Comparison of ENCODE assay signal across 8 mouse cellular contexts in genomic region chr12:98258845-98259517, GRCm38 (mm10). TPM values are rescaled to one million over a fixed set of nuclear protein-coding genes. Genes with fewer than 3 reads are reported as not detected.
DNase-seq lines count a peak whose midpoint lies in the region; ATAC-seq and TF ChIP-seq lines count a peak whose summit lies in the region.

TSS of gene Galc (minus strand) at chr12:98259459.

- no peaks in the 10 kb centered on the region for H3K36me3 ChIP-seq in CH12.LX (replicated peaks in 1 of 2; ENCODE audit: control insufficient read depth in 1 of 2, insufficient read depth in 1 of 2, low read length in 1 of 2)
- H3K36me3 ChIP-seq in forebrain, embryonic 12.5 days (replicated peaks), result no peaks in the 10 kb centered on the region
- H3K36me3 ChIP-seq in heart, embryonic 16.5 days (ENCODE audit: control insufficient read depth, insufficient read depth), result no peaks in the 10 kb centered on the region
- no peaks in the 10 kb centered on the region for H3K36me3 ChIP-seq in liver, embryonic 13.5 days
- no peaks in the 10 kb centered on the region for H3K36me3 ChIP-seq in stomach, embryonic 14.5 days (ENCODE audit: control insufficient read depth, insufficient read depth, low read length)

- H3K4me3 ChIP-seq in CH12.LX (replicated peaks in 1 of 3; ENCODE audit: low read depth in 2 of 3, low read length in 2 of 3, poor library complexity in 1 of 3), result peak within 1 kb of the TSS; percentile 78 to 99 (median 88)
- peak within 1 kb of the TSS; percentile 73 for H3K4me3 ChIP-seq in forebrain, embryonic 12.5 days (replicated peaks)
- peak within 1 kb of the TSS; percentile 96 for H3K4me3 ChIP-seq in heart, embryonic 16.5 days (ENCODE audit: low read length)
- peak within 1 kb of the TSS; percentile 73 for H3K4me3 ChIP-seq in liver, embryonic 13.5 days (replicated peaks)
- peak within 1 kb of the TSS; percentile 71 for H3K4me3 ChIP-seq in stomach, embryonic 14.5 days (ENCODE audit: low read depth, low read length)

- peak within 1 kb of the TSS; percentile 94 for H3K9ac ChIP-seq in CH12.LX (ENCODE audit: insufficient read depth, low read depth)
- H3K9ac ChIP-seq in forebrain, embryonic 12.5 days, result peak within 1 kb of the TSS; percentile 85
- H3K9ac ChIP-seq in heart, embryonic 16.5 days (ENCODE audit: low read length), result peak within 1 kb of the TSS; percentile 99
- H3K9ac ChIP-seq in liver, embryonic 13.5 days, result peak within 1 kb of the TSS; percentile 81
- H3K9ac ChIP-seq in stomach, embryonic 14.5 days (replicated peaks; ENCODE audit: low read depth, low read length), result peak within 1 kb of the TSS; percentile 82

- no peaks in the 10 kb centered on the region for H3K27me3 ChIP-seq in CH12.LX (replicated peaks)
- no peaks in the 10 kb centered on the region for H3K27me3 ChIP-seq in forebrain, embryonic 12.5 days
- H3K27me3 ChIP-seq in heart, embryonic 16.5 days (ENCODE audit: control insufficient read depth, insufficient read depth, low read length), result no peaks in the 10 kb centered on the region
- H3K27me3 ChIP-seq in liver, embryonic 13.5 days, result no peaks in the 10 kb centered on the region
- H3K27me3 ChIP-seq in stomach, embryonic 14.5 days (ENCODE audit: control insufficient read depth, insufficient read depth, low read length), result no peaks in the 10 kb centered on the region

- H3K79me2 ChIP-seq in CH12.LX (replicated peaks; ENCODE audit: control insufficient read depth, extremely low read depth, insufficient read depth, poor library complexity, severe bottlenecking), result 0 out of 2 replicates have a peak, but pooled peaks cover 2% of the 10 kb centered on the region

- no peaks in the 10 kb centered on the region for H3K9me3 ChIP-seq in CH12.LX (replicated peaks; ENCODE audit: low read length)
- H3K9me3 ChIP-seq in forebrain, embryonic 12.5 days, result no peaks in the 10 kb centered on the region
- no peaks in the 10 kb centered on the region for H3K9me3 ChIP-seq in heart, embryonic 16.5 days (replicated peaks; ENCODE audit: control insufficient read depth, low read length)
- H3K9me3 ChIP-seq in liver, embryonic 13.5 days (replicated peaks), result no peaks in the 10 kb centered on the region
- H3K9me3 ChIP-seq in stomach, embryonic 14.5 days (ENCODE audit: control insufficient read depth, low read depth, low read length), result no peaks in the 10 kb centered on the region

- peaks cover 10 to 36% of the 10 kb centered on the region in 2 experiments for H3K4me1 ChIP-seq in CH12.LX (ENCODE audit: control insufficient read depth in 1 of 2, insufficient read depth in 2 of 2)
- H3K4me1 ChIP-seq in forebrain, embryonic 12.5 days, result peaks cover 9% of the 10 kb centered on the region; the same call in 1 of the 2 replicates
- peaks cover 8% of the 10 kb centered on the region for H3K4me1 ChIP-seq in heart, embryonic 16.5 days (ENCODE audit: control insufficient read depth, insufficient read depth, low read length)
- H3K4me1 ChIP-seq in liver, embryonic 13.5 days (replicated peaks), result peaks cover 9% of the 10 kb centered on the region; the same call in 1 of the 2 replicates
- no peaks in the 10 kb centered on the region for H3K4me1 ChIP-seq in stomach, embryonic 14.5 days (ENCODE audit: control insufficient read depth, insufficient read depth, low read length)

- no peak for TF ChIP-seq CTCF in CH12.LX (conservative IDR thresholded peaks at IDR 0.05 in 1 of 2, IDR thresholded peaks at IDR 0.05 in 1 of 2; ENCODE audit: low read depth in 2 of 2, low read length in 2 of 2)

- TF ChIP-seq POLR2A in CH12.LX (IDR thresholded peaks at IDR 0.05; ENCODE audit: low read depth, low read length), result peak; percentile 75

- TF ChIP-seq EP300 in CH12.LX (IDR thresholded peaks at IDR 0.05; ENCODE audit: low read length), result no peak

- dilution Hi-C loops in CH12.LX (cut with MboI; ENCODE audit: extremely low pct_ligation_motif_present, extremely low pct_unique_long_range_greater_than_20kb, low sequenced_read_pairs), result no loop called here

- WGBS in forebrain, embryonic 12.5 days, result under 1% methylated on average over 76 of the region's 76 CpGs
- 0% methylated on average over 76 of the region's 76 CpGs for WGBS in heart, embryonic 16.5 days
- WGBS in liver, embryonic 13.5 days (ENCODE audit: insufficient replicate concordance), result under 1% methylated on average over 61 of the region's 76 CpGs
- under 1% methylated on average over 76 of the region's 76 CpGs for WGBS in stomach, embryonic 14.5 days

- in situ Hi-C loops in CH12.LX (cut with MboI; ENCODE audit: low pct_ligation_motif_present, low pct_unique_long_range_greater_than_20kb, low sequenced_read_pairs), result no loop called here

- H3K4me2 ChIP-seq in CH12.LX (ENCODE audit: insufficient read depth, low read depth, poor library complexity, severe bottlenecking), result peak within 1 kb of the TSS; percentile 80
- peak within 1 kb of the TSS; percentile 66 for H3K4me2 ChIP-seq in forebrain, embryonic 12.5 days
- peak within 1 kb of the TSS; percentile 72 for H3K4me2 ChIP-seq in heart, embryonic 16.5 days (ENCODE audit: low read depth, low read length)
- H3K4me2 ChIP-seq in liver, embryonic 13.5 days, result peak within 1 kb of the TSS; percentile 81
- H3K4me2 ChIP-seq in stomach, embryonic 14.5 days (replicated peaks; ENCODE audit: low read depth, low read length), result peak within 1 kb of the TSS; percentile 57

- TF ChIP-seq RAD21 in CH12.LX (IDR thresholded peaks at IDR 0.05; ENCODE audit: low read depth, low read length), result no peak

- peak within 1 kb of the TSS; percentile 73 for H3K27ac ChIP-seq in CH12.LX (ENCODE audit: insufficient read depth, low read depth)
- H3K27ac ChIP-seq in forebrain, embryonic 12.5 days, result peak within 1 kb of the TSS; percentile 96
- peak within 1 kb of the TSS; percentile 97 for H3K27ac ChIP-seq in heart, embryonic 16.5 days (ENCODE audit: low read length)
- peak within 1 kb of the TSS; percentile 72 for H3K27ac ChIP-seq in liver, embryonic 13.5 days
- peak within 1 kb of the TSS; percentile 84 for H3K27ac ChIP-seq in stomach, embryonic 14.5 days (ENCODE audit: low read length)

- peak; percentile 95 for ATAC-seq in forebrain, embryonic 12.5 days (ENCODE audit: low FRiP score)
- peak; percentile 92 for ATAC-seq in heart, embryonic 16.5 days (replicated peaks; ENCODE audit: extremely low read depth, insufficient read depth, low FRiP score)
- ATAC-seq in liver, embryonic 13.5 days (ENCODE audit: low read depth), result peak; percentile 90
- ATAC-seq in stomach, embryonic 14.5 days (ENCODE audit: insufficient number of reproducible peaks, insufficient read depth, low FRiP score, low read depth), result peak; percentile 92

- DNase-seq in CH12.LX (ENCODE audit: extremely low read depth), result peak; percentile 85
- DNase-seq in c-Kit-positive CD71-positive TER-119-positive erythroid progenitor cells, embryonic 14.5 days (ENCODE audit: low spot score), result peak; percentile 74
- DNase-seq in kidney, postnatal 25 days, result peak; percentile 93 to 94
- DNase-seq in liver, embryonic 13.5 days, result peak; percentile 66
- DNase-seq in natural killer cell, adult 2 months (ENCODE audit: low spot score in 2 of 2), result peak; percentile 76 to 80

TF ChIP-seq in CH12.LX, 34 proteins besides CTCF, POLR2A, EP300 and RAD21 (continues in another document):
- TF ChIP-seq IRF4 (IDR thresholded peaks at IDR 0.05; ENCODE audit: low read depth, low read length) (no peak), JUND (conservative IDR thresholded peaks at IDR 0.05; ENCODE audit: low read depth, low read length) (no peak), HCFC1 (IDR thresholded peaks at IDR 0.05; ENCODE audit: low read depth, low read length) (peak; percentile 83), KAT2A (IDR thresholded peaks at IDR 0.05; ENCODE audit: insufficient replicate concordance, low read length) (0 out of 2 replicates have a peak, but pooled peaks have one; percentile 35), ELF1 (IDR thresholded peaks at IDR 0.05; ENCODE audit: low read depth, low read length) (peak; percentile 36; the same call in 1 of the 2 replicates), UBTF (IDR thresholded peaks at IDR 0.05; ENCODE audit: low read depth, low read length) (0 out of 2 replicates have a peak, but pooled peaks have one; percentile 25), POLR2AphosphoS2 (IDR thresholded peaks at IDR 0.05; ENCODE audit: low read depth, low read length) (no peak), MAX (IDR thresholded peaks at IDR 0.05; ENCODE audit: low read length) (no peak), ETS1 (conservative IDR thresholded peaks at IDR 0.05; ENCODE audit: low read depth, low read length) (no peak), TCF12 (IDR thresholded peaks at IDR 0.05; ENCODE audit: low read depth, low read length) (peak; percentile 57; the same call in 1 of the 2 replicates), PAX5 (IDR thresholded peaks at IDR 0.05; ENCODE audit: low read length) (no peak), BHLHE40 (IDR thresholded peaks at IDR 0.05; ENCODE audit: low read depth, low read length) (peak; percentile 96), SMC3 (IDR thresholded peaks at IDR 0.05; ENCODE audit: low read depth, low read length) (no peak), ZC3H11A (IDR thresholded peaks at IDR 0.05; ENCODE audit: low read depth, low read length) (no peak), NRF1 (IDR thresholded peaks at IDR 0.05; ENCODE audit: low read depth, low read length) (peak; percentile 80), ZNF384 (IDR thresholded peaks at IDR 0.05; ENCODE audit: low read depth, low read length) (no peak), CHD1 (IDR thresholded peaks at IDR 0.05; ENCODE audit: low read depth, low read length) (peak; percentile 10; the same call in 1 of the 2 replicates), E2F4 (IDR thresholded peaks at IDR 0.05; ENCODE audit: insufficient replicate concordance, low read depth, low read length) (no peak), SIN3A (IDR thresholded peaks at IDR 0.05; ENCODE audit: low read length) (peak; percentile 52; the same call in 1 of the 2 replicates), USF1 (IDR thresholded peaks at IDR 0.05; ENCODE audit: low read depth, low read length) (peak; percentile 13; the same call in 1 of the 2 replicates), TBP (conservative IDR thresholded peaks at IDR 0.05; ENCODE audit: low read depth, low read length) (no peak), JUN (IDR thresholded peaks at IDR 0.05; ENCODE audit: insufficient read depth, low read depth, low read length) (no peak), MEF2A (IDR thresholded peaks at IDR 0.05; ENCODE audit: borderline replicate concordance, low read depth, low read length) (no peak; the same call in 1 of the 2 replicates)

RNA-seq across cellular contexts. Expression of gene Galc, which starts in this region (rescaled TPM):
- total RNA-seq in CH12.LX (2012; rRNA removed) (4.7 and 6.4 TPM in 2 replicates), CH12.LX (2014; rRNA removed) (1.6 and 1.8 TPM in 2 replicates)
- polyA plus RNA-seq in CH12.LX (2012; ENCODE audit: insufficient read length, low read depth), result 8.6 and 9.1 TPM in 2 replicates
- polyA plus RNA-seq in forebrain, embryonic 12.5 days (2016; fragmentation: Nextera tagmentation; extraction: Ambion mirVana), result 13.7 and 14.2 TPM in 2 replicates
- 5.4 and 6.4 TPM in 2 replicates for polyA plus RNA-seq in heart, embryonic 16.5 days (2015; fragmentation: Nextera tagmentation; extraction: Ambion mirVana)
- polyA plus RNA-seq in liver, embryonic 13.5 days (2015; fragmentation: Nextera tagmentation; extraction: Ambion mirVana), result 2.1 and 2.5 TPM in 2 replicates
- 9.2 and 9.3 TPM in 2 replicates for polyA plus RNA-seq in stomach, embryonic 14.5 days (2014; fragmentation: Nextera tagmentation; extraction: Ambion mirVana)

Comparison
In these comparisons a context has a peak if more than half of its experiments do, and no peak if none do; other contexts are left out.
1. Peak in every context shown above with its lines: DNase-seq, ATAC-seq, H3K4me3 ChIP-seq and H3K27ac ChIP-seq.